Mouse (Mus musculus): ENCODE results near the gene Bcl7c. TPM values are rescaled to one million over a fixed set of nuclear protein-coding genes. Genes with fewer than 3 reads are reported as not detected.

Bcl7c gene
- polyA plus RNA-seq, 1 experiment from 2014 or later: 52.2 TPM

- WGBS: 93% methylated on average over 8 of the region's 8 CpGs
Measured at GRCm38 (mm10) chr7:127693290-127693689, 15.4 kb downstream of the Bcl7c start.

GRCm38 (mm10) chr7:127691221-127691989 is 17.3 kb downstream of the Bcl7c start:
- peak overlapping the region; percentile 45 for H3K4me2 ChIP-seq (replicated peaks)
- peaks cover 9% of the 10 kb centered on the region for H3K4me1 ChIP-seq (replicated peaks)
- peak overlapping the region; percentile 59; the same call in 1 of the 2 replicates for H3K9ac ChIP-seq (replicated peaks)
- H3K27me3 ChIP-seq: no peaks in the 10 kb centered on the region
- peak overlapping the region; percentile 18; the same call in 1 of the 2 replicates for H3K4me3 ChIP-seq (replicated peaks)
- peak; percentile 65; the same call in 1 of the 2 replicates for ATAC-seq
- 5% methylated on average over 15 of the region's 15 CpGs for WGBS
- H3K36me3 ChIP-seq: peaks cover 7% of the 10 kb centered on the region
- no peaks in the 10 kb centered on the region for H3K9me3 ChIP-seq
- H3K27ac ChIP-seq: peak overlapping the region; percentile 69

More at GRCm38 (mm10) chr7:127693290-127693689, 15.4 kb downstream of the Bcl7c start:
- no peaks in the 10 kb centered on the region for H3K9me3 ChIP-seq
- no peak for ATAC-seq
- H3K4me2 ChIP-seq (replicated peaks): no peak overlapping the region
- no peak overlapping the region for H3K4me3 ChIP-seq (replicated peaks)
- no peak overlapping the region for H3K27ac ChIP-seq
- H3K27me3 ChIP-seq: no peaks in the 10 kb centered on the region
- H3K4me1 ChIP-seq (replicated peaks): peaks cover 9% of the 10 kb centered on the region
- peaks cover 7% of the 10 kb centered on the region for H3K36me3 ChIP-seq
- H3K9ac ChIP-seq (replicated peaks): no peak overlapping the region

- H3K9me3 ChIP-seq: no peaks in the 10 kb centered on the region
- H3K4me3 ChIP-seq (replicated peaks): no peak overlapping the region
- H3K27me3 ChIP-seq: no peaks in the 10 kb centered on the region
- WGBS: 70% methylated on average over 9 of the region's 9 CpGs
- no peak overlapping the region for H3K27ac ChIP-seq
- H3K36me3 ChIP-seq: peaks cover 8% of the 10 kb centered on the region; the same call in 1 of the 2 replicates
- peaks cover 9% of the 10 kb centered on the region for H3K4me1 ChIP-seq (replicated peaks)
- H3K9ac ChIP-seq (replicated peaks): no peak overlapping the region
- H3K4me2 ChIP-seq (replicated peaks): no peak overlapping the region
- ATAC-seq: no peak
Measured at GRCm38 (mm10) chr7:127689626-127690280, 19.0 kb downstream of the Bcl7c start.

GRCm38 (mm10) chr7:127688935-127689334 is 19.8 kb downstream of the Bcl7c start:
- WGBS: 86% methylated on average over 7 of the region's 7 CpGs
- H3K9ac ChIP-seq (replicated peaks): no peak overlapping the region
- H3K4me3 ChIP-seq (replicated peaks): no peak overlapping the region
- no peak for ATAC-seq
- 0 out of 2 replicates have a peak, but pooled peaks cover 7% of the 10 kb centered on the region for H3K36me3 ChIP-seq
- peaks cover 9% of the 10 kb centered on the region for H3K4me1 ChIP-seq (replicated peaks)
- H3K27me3 ChIP-seq: no peaks in the 10 kb centered on the region
- H3K27ac ChIP-seq: no peak overlapping the region
- H3K9me3 ChIP-seq: no peaks in the 10 kb centered on the region
- H3K4me2 ChIP-seq (replicated peaks): no peak overlapping the region

GRCm38 (mm10) chr7:127686740-127687449 is 21.8 kb downstream of the Bcl7c start:
- Histone ChIP-seq H3K9ac (replicated peaks) (no peak overlapping the region), H3K36me3 (0 out of 2 replicates have a peak, but pooled peaks cover 7% of the 10 kb centered on the region), H3K9me3 (no peaks in the 10 kb centered on the region), H3K27me3 (no peaks in the 10 kb centered on the region), H3K4me1 (replicated peaks) (peaks cover 9% of the 10 kb centered on the region), H3K27ac (no peak overlapping the region), H3K4me2 (replicated peaks) (no peak overlapping the region), H3K4me3 (replicated peaks) (no peak overlapping the region)
- 85% methylated on average over 11 of the region's 11 CpGs for WGBS
- ATAC-seq: no peak

- Histone ChIP-seq H3K27me3 (no peaks in the 10 kb centered on the region), H3K4me2 (replicated peaks) (no peak overlapping the region), H3K36me3 (0 out of 2 replicates have a peak, but pooled peaks cover 7% of the 10 kb centered on the region), H3K9ac (replicated peaks) (no peak overlapping the region), H3K4me3 (replicated peaks) (no peak overlapping the region), H3K27ac (no peak overlapping the region), H3K4me1 (replicated peaks) (no peaks in the 10 kb centered on the region), H3K9me3 (no peaks in the 10 kb centered on the region)
- ATAC-seq: no peak
- WGBS: 81% methylated on average over 14 of the region's 14 CpGs
Measured at GRCm38 (mm10) chr7:127685304-127686018, 23.3 kb downstream of the Bcl7c start.

GRCm38 (mm10) chr7:127681888-127682553 is 26.7 kb downstream of the Bcl7c start:
- Histone ChIP-seq H3K27ac (no peak overlapping the region), H3K4me2 (replicated peaks) (no peak overlapping the region), H3K36me3 (0 out of 2 replicates have a peak, but pooled peaks cover 7% of the 10 kb centered on the region), H3K9ac (replicated peaks) (no peak overlapping the region), H3K4me1 (replicated peaks) (no peaks in the 10 kb centered on the region), H3K9me3 (no peaks in the 10 kb centered on the region), H3K27me3 (no peaks in the 10 kb centered on the region), H3K4me3 (replicated peaks) (no peak overlapping the region)
- no peak for ATAC-seq
- 92% methylated on average over 8 of the region's 8 CpGs for WGBS

GRCm38 (mm10) chr7:127680541-127680940 is 28.2 kb downstream of the Bcl7c start:
- no peak overlapping the region for H3K4me2 ChIP-seq (replicated peaks)
- WGBS: 91% methylated on average over 13 of the region's 13 CpGs
- no peak overlapping the region for H3K4me3 ChIP-seq (replicated peaks)

GRCm38 (mm10) chr7:127678811-127679210 is 29.9 kb downstream of the Bcl7c start:
- ATAC-seq: no peak

More at GRCm38 (mm10) chr7:127680541-127680940, 28.2 kb downstream of the Bcl7c start:
- Histone ChIP-seq H3K4me1 (replicated peaks) (peaks cover under 1% of the 10 kb centered on the region), H3K9me3 (no peaks in the 10 kb centered on the region), H3K36me3 (0 out of 2 replicates have a peak, but pooled peaks cover 6% of the 10 kb centered on the region), H3K9ac (replicated peaks) (no peak overlapping the region), H3K27me3 (no peaks in the 10 kb centered on the region), H3K27ac (no peak overlapping the region)
- no peak for ATAC-seq

GRCm38 (mm10) chr7:127677609-127678008 is 31.1 kb downstream of the Bcl7c start:
- H3K9ac ChIP-seq (replicated peaks): no peak overlapping the region
- no peak overlapping the region for H3K4me3 ChIP-seq (replicated peaks)
- no peak for ATAC-seq
- H3K4me2 ChIP-seq (replicated peaks): no peak overlapping the region
- WGBS: 89% methylated on average over 4 of the region's 4 CpGs
- no peaks in the 10 kb centered on the region for H3K36me3 ChIP-seq
- no peaks in the 10 kb centered on the region for H3K27me3 ChIP-seq
- peaks cover 6% of the 10 kb centered on the region for H3K4me1 ChIP-seq (replicated peaks)
- H3K9me3 ChIP-seq: no peaks in the 10 kb centered on the region
- H3K27ac ChIP-seq: no peak overlapping the region

More at GRCm38 (mm10) chr7:127678811-127679210, 29.9 kb downstream of the Bcl7c start:
- Histone ChIP-seq H3K27me3 (no peaks in the 10 kb centered on the region), H3K4me1 (replicated peaks) (peaks cover 6% of the 10 kb centered on the region), H3K9me3 (no peaks in the 10 kb centered on the region), H3K4me3 (replicated peaks) (no peak overlapping the region), H3K4me2 (replicated peaks) (no peak overlapping the region), H3K27ac (no peak overlapping the region), H3K36me3 (no peaks in the 10 kb centered on the region), H3K9ac (replicated peaks) (no peak overlapping the region)
- 51% methylated on average over 2 of the region's 2 CpGs for WGBS

GRCm38 (mm10) chr7:127677077-127677476 is 31.7 kb downstream of the Bcl7c start:
- Histone ChIP-seq H3K9me3 (no peaks in the 10 kb centered on the region), H3K36me3 (no peaks in the 10 kb centered on the region), H3K27ac (no peak overlapping the region), H3K9ac (replicated peaks) (no peak overlapping the region), H3K4me3 (replicated peaks) (no peak overlapping the region), H3K4me1 (replicated peaks) (peaks cover 6% of the 10 kb centered on the region), H3K4me2 (replicated peaks) (no peak overlapping the region), H3K27me3 (no peaks in the 10 kb centered on the region)
- ATAC-seq: no peak
- WGBS: 67% methylated on average over 6 of the region's 6 CpGs

Data from midbrain, embryonic 13.5 days (tissue).